Mouse (Mus musculus): ENCODE measurements at regions not wholly inside any gene's neighbourhood (a gene's known extent, or its start where the extent isn't known, plus 50 kb on each side); places are given as distances from the start of the nearest gene placed in this dataset.
"Not testable (repeated sequence)": the region's sequence is repeated elsewhere in the genome, so short reads cannot be mapped to it uniquely, and the experiment has no call there.

- no peak for DNase-seq (ENCODE audit: low spot score)
Measured at GRCm38 (mm10) chr2:108032301-108033013, 742.0 kb downstream of the Kcna4 start.

- no peak for DNase-seq (ENCODE audit: low spot score)
Measured at GRCm38 (mm10) chr2:108033328-108034182, 743.1 kb downstream of the Kcna4 start.

GRCm38 (mm10) chr2:108034882-108035281, 744.4 kb downstream of the Kcna4 start:
- no peak for DNase-seq (ENCODE audit: low spot score)

GRCm38 (mm10) chr2:108042086-108042485, 751.6 kb downstream of the Kcna4 start:
- no peak for DNase-seq (ENCODE audit: low spot score)

- no peak for DNase-seq (ENCODE audit: low spot score)
Measured at GRCm38 (mm10) chr2:108044885-108045284, 754.4 kb downstream of the Kcna4 start.

- no peak for DNase-seq (ENCODE audit: low spot score)
Measured at GRCm38 (mm10) chr2:108045997-108046396, 755.6 kb downstream of the Kcna4 start.

GRCm38 (mm10) chr2:108062751-108063150, 772.3 kb downstream of the Kcna4 start:
- DNase-seq (ENCODE audit: low spot score), result not testable (repeated sequence)

GRCm38 (mm10) chr2:108083911-108084310, 793.5 kb downstream of the Kcna4 start:
- DNase-seq (ENCODE audit: low spot score), result no peak

- no peak for DNase-seq (ENCODE audit: low spot score)
Measured at GRCm38 (mm10) chr2:108090266-108090665, 799.8 kb downstream of the Kcna4 start.

- no peak for DNase-seq (ENCODE audit: low spot score)
Measured at GRCm38 (mm10) chr2:108097026-108097425, 806.6 kb downstream of the Kcna4 start.

- DNase-seq (ENCODE audit: low spot score), result no peak
Measured at GRCm38 (mm10) chr2:108110140-108110539, 819.7 kb downstream of the Kcna4 start.

- DNase-seq (ENCODE audit: low spot score), result no peak
Measured at GRCm38 (mm10) chr2:108145694-108146093, 855.3 kb downstream of the Kcna4 start.

GRCm38 (mm10) chr2:108148221-108148620, 857.8 kb downstream of the Kcna4 start:
- no peak for DNase-seq (ENCODE audit: low spot score)

GRCm38 (mm10) chr2:108156189-108156588, 865.8 kb downstream of the Kcna4 start:
- no peak for DNase-seq (ENCODE audit: low spot score)

GRCm38 (mm10) chr2:108157731-108158130, 867.3 kb downstream of the Kcna4 start:
- no peak for DNase-seq (ENCODE audit: low spot score)

- no peak for DNase-seq (ENCODE audit: low spot score)
Measured at GRCm38 (mm10) chr2:108158311-108158710, 867.9 kb downstream of the Kcna4 start.

GRCm38 (mm10) chr2:108160865-108161264, 870.4 kb downstream of the Kcna4 start:
- no peak for DNase-seq (ENCODE audit: low spot score)

GRCm38 (mm10) chr2:108165085-108165484, 874.6 kb downstream of the Kcna4 start:
- DNase-seq (ENCODE audit: low spot score), result no peak

All from MN1 (cell line).